29 mouse cellular contexts compared by ENCODE assay signal in genomic region chr4:151555505-151555904, GRCm38 (mm10).
DNase-seq lines count a peak whose midpoint lies in the region; ATAC-seq lines count a peak whose summit lies in the region.
"Had no signal": no experiment of that assay in that cellular context is flagged by ENCODE, and none has a peak within 500 bp of the region (broad histone marks: within the 10 kb centered on the region; RNA-seq: fewer than 3 reads in every experiment).

No protein-coding gene starts in this region.

- intact Hi-C loops in heart, postnatal 10 days (cut with DNase I), result no loop called here

- no peaks in the 10 kb centered on the region for H3K9me3 ChIP-seq in heart, embryonic 12.5 days (replicated peaks)
- no peaks in the 10 kb centered on the region for H3K9me3 ChIP-seq in lung, embryonic 15.5 days
- H3K9me3 ChIP-seq: embryonic facial prominence, embryonic 10.5 days; embryonic facial prominence, embryonic 13.5 days; forebrain, embryonic 15.5 days; heart, embryonic 15.5 days; hindbrain, embryonic 12.5 days; intestine, embryonic 15.5 days had no signal

- peaks cover 8% of the 10 kb centered on the region for H3K4me1 ChIP-seq in heart, embryonic 12.5 days (replicated peaks)
- peaks cover 8% of the 10 kb centered on the region; the same call in 1 of the 2 replicates for H3K4me1 ChIP-seq in lung, embryonic 15.5 days
- H3K4me1 ChIP-seq: embryonic facial prominence, embryonic 13.5 days; forebrain, embryonic 15.5 days; intestine, embryonic 15.5 days had no signal

- WGBS in heart, embryonic 12.5 days, result 78% methylated on average over 9 of the region's 9 CpGs
- WGBS in lung, embryonic 15.5 days, result 40% methylated on average over 9 of the region's 9 CpGs

- no peak for DNase-seq in heart, adult 9 months (ENCODE audit: low spot score in 2 of 2)
- DNase-seq in lung, postnatal 36 days, result no peak
- DNase-seq in lung, postnatal 10 days, result peak; percentile 53
- DNase-seq in lung, postnatal 14 days, result peak; percentile 16
- DNase-seq in heart, postnatal 10 days, result no peak
- DNase-seq: adrenal gland, adult 2 months; adrenal gland, postnatal 14 days; cerebellum, adult 11-12 months; cerebellum, adult 8-10 months; cerebellum, postnatal 10 days; cerebellum, postnatal 36 days; embryo, embryonic 11 days; gastrocnemius, postnatal 10 days; gastrocnemius, postnatal 36 days; heart, adult 2 months; heart, postnatal 14 days; heart, postnatal 4 days had no signal

- no peak overlapping the region for H3K4me2 ChIP-seq in heart, embryonic 12.5 days
- no peak overlapping the region for H3K4me2 ChIP-seq in lung, embryonic 15.5 days
- H3K4me2 ChIP-seq: embryonic facial prominence, embryonic 13.5 days; forebrain, embryonic 15.5 days; heart, embryonic 11.5 days; heart, embryonic 15.5 days; hindbrain, embryonic 12.5 days; intestine, embryonic 15.5 days had no signal

- H3K4me3 ChIP-seq in heart, embryonic 12.5 days, result no peak overlapping the region
- H3K4me3 ChIP-seq in lung, embryonic 15.5 days, result no peak overlapping the region
- H3K4me3 ChIP-seq: embryonic facial prominence, embryonic 10.5 days; embryonic facial prominence, embryonic 13.5 days; erythroblast, embryonic 14.5 days; forebrain, embryonic 15.5 days; heart, adult 2 months; heart, embryonic 15.5 days; hindbrain, embryonic 12.5 days; intestine, embryonic 15.5 days had no signal

- ATAC-seq in heart, embryonic 12.5 days (ENCODE audit: insufficient number of reproducible peaks, low FRiP score), result 0 out of 2 replicates have a peak, but pooled peaks have one; percentile 28
- peak; percentile 72; the same call in 1 of the 2 replicates for ATAC-seq in lung, embryonic 15.5 days (ENCODE audit: borderline replicate concordance, extremely low read depth, low FRiP score, low TSS enrichment)
- ATAC-seq: CD4-positive, CD25-positive, alpha-beta regulatory T cell, adult 4 months; forebrain, embryonic 15.5 days; hindbrain, embryonic 16.5 days; intestine, embryonic 15.5 days had no signal

- no peaks in the 10 kb centered on the region for H3K27me3 ChIP-seq in heart, embryonic 12.5 days (replicated peaks)
- no peaks in the 10 kb centered on the region for H3K27me3 ChIP-seq in lung, embryonic 15.5 days
- H3K27me3 ChIP-seq: embryonic facial prominence, embryonic 13.5 days; forebrain, embryonic 15.5 days; heart, embryonic 15.5 days; hindbrain, embryonic 12.5 days had no signal

- H3K27ac ChIP-seq in heart, embryonic 12.5 days (ENCODE audit: poor library complexity, severe bottlenecking), result no peak overlapping the region
- H3K27ac ChIP-seq in lung, embryonic 15.5 days, result no peak overlapping the region
- H3K27ac ChIP-seq: embryonic facial prominence, embryonic 10.5 days; embryonic facial prominence, embryonic 13.5 days; forebrain, embryonic 15.5 days; heart, adult 2 months; heart, embryonic 15.5 days; hindbrain, embryonic 12.5 days; intestine, embryonic 15.5 days had no signal

- H3K9ac ChIP-seq in heart, embryonic 12.5 days, result no peak overlapping the region
- H3K9ac ChIP-seq in lung, embryonic 15.5 days, result no peak overlapping the region
- H3K9ac ChIP-seq: embryonic facial prominence, embryonic 13.5 days; forebrain, embryonic 15.5 days; heart, embryonic 15.5 days; hindbrain, embryonic 12.5 days; intestine, embryonic 15.5 days had no signal

- H3K36me3 ChIP-seq in heart, embryonic 12.5 days, result no peaks in the 10 kb centered on the region
- no peaks in the 10 kb centered on the region for H3K36me3 ChIP-seq in lung, embryonic 15.5 days
- H3K36me3 ChIP-seq: embryonic facial prominence, embryonic 10.5 days; embryonic facial prominence, embryonic 13.5 days; forebrain, embryonic 15.5 days; heart, embryonic 15.5 days; hindbrain, embryonic 12.5 days; intestine, embryonic 15.5 days had no signal

Comparison
In these comparisons a context has a peak if more than half of its experiments do, and no peak if none do; other contexts are left out.
1. DNase-seq: peak in lung, postnatal 10 days (single experiment) and lung, postnatal 14 days (single experiment); none in heart, adult 9 months (0 of 2), lung, postnatal 36 days (single experiment) and heart, postnatal 10 days (0 of 2).